Mouse (Mus musculus) adrenal gland, adult 8-10 months (tissue): ENCODE measurements at regions not wholly inside any gene's neighbourhood (a gene's known extent, or its start where the extent isn't known, plus 50 kb on each side); places are given as distances from the start of the nearest gene placed in this dataset.

Source experiments
- DNase-seq: peaks from one replicate; pipeline ENCODE4 v3.0.0; 2022

- no peak for DNase-seq
Observed at GRCm38 (mm10) chr10:95085688-95086268, 141.1 kb upstream of the Plxnc1 start.

DNA sequence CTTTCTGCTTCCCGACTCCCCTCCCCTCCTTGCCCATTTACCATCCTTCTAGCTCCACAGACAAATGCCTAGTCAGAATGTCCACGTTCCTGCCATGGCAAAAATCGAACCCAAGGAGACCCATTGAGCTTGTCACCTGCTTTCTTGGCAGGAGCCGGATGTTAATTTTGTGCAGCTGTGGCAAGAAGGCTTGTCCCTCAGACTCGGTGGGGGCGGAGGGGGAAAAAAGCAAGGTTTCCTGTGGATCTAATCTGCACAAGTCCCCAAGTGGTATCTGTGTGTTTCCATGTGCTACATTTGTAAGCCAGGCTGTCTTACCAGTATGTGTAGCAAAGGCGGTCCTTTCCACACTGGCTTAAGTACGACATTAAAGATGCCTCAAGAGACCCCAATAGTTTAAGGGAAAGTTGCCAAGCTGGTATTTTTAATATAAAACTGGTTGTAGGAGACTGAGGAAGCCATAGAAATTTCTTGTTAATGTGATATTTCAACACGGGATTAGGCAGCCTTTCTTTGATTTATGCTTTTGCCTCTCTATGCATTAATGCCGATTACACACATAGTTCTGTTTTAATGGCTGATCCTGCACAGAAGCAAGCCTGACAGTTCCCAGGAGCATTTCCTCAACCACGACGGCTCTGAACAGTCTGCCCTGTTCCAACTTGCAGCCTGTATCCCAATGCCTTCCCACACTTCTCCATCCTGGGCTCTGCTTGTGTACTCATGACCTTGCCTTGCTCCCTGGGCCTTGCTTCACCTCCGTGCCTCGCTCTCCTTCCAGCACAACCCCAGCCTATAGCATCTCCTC is 138.9 kb upstream of the Plxnc1 start:
- no peak for DNase-seq

GRCm38 (mm10) chr10:95082634-95083033 is 138.0 kb upstream of the Plxnc1 start:
- DNase-seq, result no peak

DNA sequence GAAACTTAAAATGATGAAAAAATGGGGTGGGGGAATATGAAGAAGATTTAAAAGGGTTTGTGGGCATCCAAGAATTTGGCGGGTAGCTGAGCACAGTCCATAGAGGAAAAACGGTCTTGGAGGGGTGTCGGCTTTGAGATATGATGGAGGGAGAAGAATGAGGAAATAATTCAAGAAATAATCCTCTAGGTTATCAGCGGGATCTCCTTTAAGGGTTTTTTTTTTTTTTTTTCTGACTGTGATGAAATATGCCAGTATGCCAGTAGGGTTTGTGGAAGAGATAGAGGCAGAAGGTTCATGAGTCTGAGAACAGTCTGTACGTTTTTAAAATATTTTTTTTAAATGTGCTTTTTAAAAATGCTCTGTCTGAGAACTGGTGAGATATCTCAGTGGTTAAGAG is 135.3 kb upstream of the Plxnc1 start:
- DNase-seq, result no peak

GRCm38 (mm10) chr10:95076421-95076820 is 131.8 kb upstream of the Plxnc1 start:
- no peak for DNase-seq

DNA sequence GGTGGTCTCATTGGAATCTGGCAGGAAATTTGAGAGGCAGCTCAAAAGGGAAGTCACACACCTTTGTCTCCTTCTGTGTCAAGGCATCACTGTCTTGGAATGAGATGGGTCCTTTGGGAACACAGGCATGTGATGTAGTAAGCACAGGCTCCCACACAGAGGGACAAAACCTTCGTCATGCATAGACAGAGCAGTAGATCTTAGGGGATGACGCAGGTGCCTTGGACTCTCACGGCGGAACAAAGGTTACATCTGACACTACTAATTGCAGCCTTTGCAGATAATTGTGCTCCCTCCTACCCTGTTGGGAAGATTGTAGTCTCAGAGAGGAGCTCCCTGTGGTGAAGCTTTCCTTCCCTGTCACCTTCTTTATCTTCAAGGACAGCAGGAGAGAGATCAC is 131.3 kb upstream of the Plxnc1 start:
- no peak for DNase-seq

DNA sequence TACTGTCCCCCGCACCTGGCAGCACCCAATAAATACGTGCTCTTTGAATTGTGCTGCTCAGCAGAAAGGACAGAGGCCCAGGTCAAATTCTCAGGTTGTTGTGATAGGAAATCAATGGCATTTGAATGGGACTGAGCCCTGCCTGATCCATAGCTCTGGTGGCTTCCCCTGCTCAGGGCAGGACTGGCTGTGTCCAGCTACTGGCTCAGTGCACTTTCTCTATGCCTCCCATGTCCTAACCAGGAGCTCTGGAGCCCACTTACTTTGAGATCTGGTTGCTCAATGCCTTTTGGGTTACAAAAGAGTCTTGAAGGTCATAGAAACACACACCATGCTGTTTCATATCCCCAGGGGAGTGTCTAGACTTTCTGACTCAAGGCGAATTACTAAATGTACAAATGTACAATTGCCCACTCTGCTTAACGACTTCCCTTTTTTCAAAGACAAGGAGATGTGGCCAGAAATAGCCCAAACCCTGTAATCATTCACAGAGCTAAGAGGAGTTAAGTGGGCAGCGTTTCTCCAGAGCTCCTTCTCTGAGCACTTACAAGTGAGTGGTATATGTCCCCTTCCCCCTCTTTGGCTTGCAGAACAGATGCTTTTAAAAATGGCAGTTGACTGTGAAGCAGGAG is 130.4 kb upstream of the Plxnc1 start:
- DNase-seq, result no peak

- no peak for DNase-seq
Observed at GRCm38 (mm10) chr10:95074381-95074780, 129.7 kb upstream of the Plxnc1 start.

DNA sequence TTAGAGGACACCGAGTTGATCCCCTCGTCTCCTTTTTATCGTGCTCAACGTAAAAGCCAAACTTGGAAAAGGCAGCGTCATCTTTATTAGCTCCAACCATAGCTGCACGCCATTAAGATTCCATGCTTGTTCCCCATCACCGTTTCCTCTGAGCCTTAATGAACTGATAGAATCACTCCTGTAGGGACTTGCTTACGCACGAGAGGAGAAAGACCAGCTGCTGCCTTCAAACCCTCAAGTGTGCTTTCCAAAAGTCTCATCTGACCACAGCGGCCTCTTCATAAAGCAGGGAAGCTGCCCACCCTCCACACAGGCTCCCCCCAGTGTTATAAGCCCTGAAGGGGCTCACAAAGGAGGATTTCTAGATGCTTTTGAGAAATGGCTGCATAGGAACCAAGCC is 123.3 kb upstream of the Plxnc1 start:
- no peak for DNase-seq

DNA sequence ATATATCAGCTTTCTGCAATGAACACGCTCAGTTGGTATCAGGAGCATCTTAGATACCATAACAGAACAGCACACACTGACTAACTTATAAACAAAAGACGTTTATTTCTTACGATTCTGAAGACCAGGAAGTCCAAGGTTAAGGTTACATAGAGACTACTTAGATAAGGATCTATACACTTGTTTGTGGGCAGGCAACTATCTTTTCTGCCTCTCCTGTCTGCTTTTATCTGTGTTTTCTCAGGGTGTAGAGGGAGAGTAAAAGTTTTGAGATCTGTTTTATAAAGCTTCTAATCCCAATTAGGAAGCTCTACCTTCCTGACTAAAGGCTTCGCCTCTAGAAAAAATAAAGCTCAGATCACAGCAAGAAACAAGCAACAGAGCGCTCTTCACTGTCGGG is 122.1 kb upstream of the Plxnc1 start:
- DNase-seq, result no peak

DNA sequence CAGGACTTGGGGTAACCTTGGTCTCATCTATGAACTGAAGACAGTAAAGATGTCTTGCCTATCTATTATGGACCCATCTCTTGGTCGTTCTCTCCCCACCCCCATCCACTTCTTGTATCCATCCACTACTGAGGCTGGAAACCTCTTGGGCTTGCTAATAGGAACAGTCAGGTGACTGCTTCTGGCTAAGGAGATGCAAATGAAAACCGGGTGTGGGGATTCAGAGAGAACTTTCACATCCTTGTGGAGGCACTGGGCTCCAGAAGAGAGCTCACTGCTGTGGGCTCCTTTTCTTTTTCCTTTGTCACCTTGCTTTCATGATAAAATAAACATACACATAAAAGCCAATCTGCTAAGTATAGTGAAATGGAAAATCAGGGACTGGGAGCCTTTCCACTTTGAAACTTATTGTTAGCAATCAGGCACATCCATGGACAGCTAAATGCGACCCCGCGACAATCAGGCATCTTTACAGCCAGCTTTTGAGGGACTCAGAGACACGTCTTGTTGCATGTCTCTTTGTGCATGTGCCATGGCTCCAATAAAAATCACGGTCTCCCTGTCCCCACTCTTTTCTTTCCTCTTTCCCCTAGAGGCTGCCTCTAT is 115.0 kb upstream of the Plxnc1 start:
- no peak for DNase-seq

DNA sequence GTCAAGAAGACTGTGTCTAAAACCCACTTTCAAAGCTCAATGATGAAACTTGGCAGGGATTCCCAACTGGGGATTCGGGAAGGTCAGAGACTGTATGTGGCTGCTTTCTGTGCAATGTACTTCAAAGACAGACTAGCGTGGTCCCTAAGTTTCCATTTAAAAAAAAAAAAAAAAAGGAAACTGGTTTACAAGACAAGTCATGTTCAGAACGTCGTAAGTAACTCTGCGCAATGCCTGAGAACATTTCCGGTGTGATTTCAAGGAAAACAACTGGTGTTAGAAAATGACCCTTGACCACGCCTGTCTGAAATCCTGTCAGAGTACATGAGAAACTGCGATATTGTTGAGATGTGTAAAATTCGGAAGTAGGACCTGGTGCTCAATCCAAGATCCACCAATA is 114.4 kb upstream of the Plxnc1 start:
- DNase-seq, result no peak

DNA sequence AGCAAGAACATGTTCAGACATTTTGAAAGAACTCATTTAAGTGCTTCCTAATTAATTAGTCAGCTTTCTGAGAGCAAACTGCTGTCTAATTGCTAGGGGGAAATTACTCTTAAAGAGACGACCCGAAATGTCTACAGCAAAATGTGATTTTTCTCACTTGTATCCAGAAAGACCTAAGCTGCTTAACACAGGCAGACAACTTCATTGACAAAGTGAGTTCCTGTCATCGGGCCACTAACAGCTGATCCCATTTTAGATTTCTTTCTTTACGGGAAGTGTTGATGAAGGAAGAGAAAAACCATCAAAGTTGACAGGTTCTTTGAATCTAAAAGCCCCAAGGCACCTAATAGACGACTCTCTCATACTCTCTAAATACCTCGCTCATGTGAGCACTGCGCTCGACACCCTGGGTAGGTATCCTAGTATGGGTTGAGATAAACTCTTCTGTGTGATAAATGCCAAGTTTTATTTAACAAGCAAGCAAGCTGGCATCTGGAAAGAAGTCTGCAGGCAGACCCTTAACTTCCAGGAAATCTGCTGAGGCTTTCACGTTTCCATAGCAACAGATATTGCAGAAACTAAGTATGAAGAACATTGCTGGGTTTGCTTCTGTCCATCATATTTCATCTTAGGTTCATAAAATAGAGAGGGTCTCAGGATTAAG is 112.5 kb upstream of the Plxnc1 start:
- DNase-seq, result no peak

DNA sequence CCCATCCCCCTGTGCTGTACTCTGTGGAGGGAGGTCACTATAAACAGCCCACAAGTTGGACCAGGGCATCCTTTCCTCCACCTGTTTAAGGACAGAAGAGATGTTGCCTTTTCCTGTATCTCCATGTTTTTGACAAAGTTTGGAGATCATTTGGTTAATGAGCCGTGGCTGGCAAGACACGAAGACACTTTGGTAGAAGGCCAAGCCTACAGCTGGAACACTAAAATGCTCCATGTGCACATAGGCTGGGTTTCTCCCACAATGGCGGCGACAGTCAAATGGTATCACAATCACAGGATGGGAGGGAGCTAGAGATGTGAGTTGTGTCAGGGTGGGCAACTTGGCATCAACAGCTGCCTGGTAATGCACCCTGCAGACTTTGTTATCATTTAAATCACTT is 111.9 kb upstream of the Plxnc1 start:
- DNase-seq, result no peak

- no peak for DNase-seq
Observed at GRCm38 (mm10) chr10:95054869-95055268, 110.2 kb upstream of the Plxnc1 start.

DNA sequence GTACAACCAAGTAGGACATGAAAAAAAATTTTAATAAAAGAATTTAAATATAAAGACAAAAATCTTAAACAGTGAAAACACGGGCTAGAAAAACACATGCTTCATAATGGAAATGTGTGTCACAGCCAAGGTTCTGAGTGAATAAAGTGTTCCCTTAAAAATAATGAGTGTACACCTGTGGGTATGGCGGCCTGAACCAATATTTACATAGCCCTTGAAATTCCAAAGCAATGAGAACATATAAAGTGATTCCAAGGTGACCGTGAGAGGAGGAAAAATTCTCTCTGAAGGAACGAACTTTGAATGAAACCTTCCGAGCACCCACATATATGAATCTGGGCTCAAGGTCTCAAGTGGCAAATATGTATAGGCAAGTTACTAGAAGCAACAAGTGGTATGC is 104.2 kb upstream of the Plxnc1 start:
- DNase-seq, result no peak

DNA sequence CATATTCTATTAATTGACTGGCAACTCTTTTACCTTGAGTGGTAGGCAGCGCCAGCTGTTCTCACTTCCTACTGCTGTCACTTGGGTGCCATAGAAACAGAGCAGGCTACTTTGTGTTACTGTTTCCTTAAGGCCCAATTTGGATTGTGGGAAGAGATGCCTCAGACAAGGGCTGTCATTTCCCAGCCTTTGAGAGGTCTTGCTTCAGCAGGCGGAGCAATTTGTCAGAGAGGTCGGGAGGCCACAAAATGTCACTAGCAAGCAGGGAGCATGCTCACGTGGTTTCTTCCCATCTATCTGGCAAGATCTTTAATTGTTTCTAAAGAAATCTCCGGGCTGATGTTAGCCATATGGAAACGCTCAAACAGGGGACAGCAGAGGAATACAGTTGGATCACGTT is 99.3 kb upstream of the Plxnc1 start:
- no peak for DNase-seq

DNA sequence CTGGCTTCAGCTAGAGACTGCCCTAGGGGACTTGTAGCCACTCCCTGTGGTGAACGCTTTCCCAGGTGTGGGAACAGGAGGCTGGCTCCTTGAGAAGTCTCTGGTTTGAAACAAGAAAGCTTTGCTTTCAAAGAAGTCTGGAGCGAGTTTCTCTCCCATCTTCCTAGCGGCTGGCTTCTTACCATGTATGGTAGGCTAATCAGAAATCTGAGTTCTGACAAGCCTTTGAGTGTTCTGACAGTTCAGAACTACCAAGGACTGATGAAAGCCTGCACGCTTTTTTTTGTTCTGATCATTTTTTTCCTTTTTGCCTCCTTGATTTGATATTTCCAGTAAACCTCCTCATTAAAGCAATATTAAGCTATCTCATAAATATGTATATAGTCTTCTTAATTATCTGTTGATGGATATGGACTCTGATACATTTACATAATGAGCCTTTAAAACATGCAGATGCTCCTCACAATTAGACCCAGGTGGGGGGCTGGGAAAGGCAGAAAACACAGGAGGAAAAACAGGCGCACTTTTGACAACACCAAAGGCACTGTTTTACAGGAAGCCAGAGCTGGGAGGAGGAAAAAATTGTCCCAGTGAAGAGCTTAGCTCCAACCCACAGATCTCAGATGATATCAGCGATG is 95.7 kb upstream of the Plxnc1 start:
- DNase-seq, result no peak

GRCm38 (mm10) chr10:95036043-95036697 is 91.5 kb upstream of the Plxnc1 start:
- no peak for DNase-seq

DNA sequence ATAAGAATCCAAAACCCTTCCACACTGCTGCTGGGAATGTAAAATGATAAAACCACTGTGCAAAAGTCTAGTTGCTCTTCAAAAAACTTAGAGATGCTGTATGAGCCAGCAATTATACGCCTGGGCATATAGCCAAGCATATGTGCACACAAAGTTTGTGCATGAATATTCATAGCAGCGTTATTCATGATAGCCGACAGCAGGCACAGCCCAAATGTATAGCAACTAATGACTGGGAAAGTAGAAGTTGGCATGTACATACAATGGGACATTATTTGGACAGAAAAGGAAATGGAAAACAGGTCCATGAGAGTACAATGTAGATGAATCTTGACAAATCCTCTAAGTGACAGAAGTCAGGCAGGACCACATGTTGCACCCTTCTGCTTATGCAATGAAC is 90.7 kb upstream of the Plxnc1 start:
- no peak for DNase-seq

- DNase-seq, result no peak
Observed at GRCm38 (mm10) chr10:95034566-95034965, 89.9 kb upstream of the Plxnc1 start.
